Comparison of ENCODE assay signal across 9 mouse cellular contexts in the genomic region with DNA sequence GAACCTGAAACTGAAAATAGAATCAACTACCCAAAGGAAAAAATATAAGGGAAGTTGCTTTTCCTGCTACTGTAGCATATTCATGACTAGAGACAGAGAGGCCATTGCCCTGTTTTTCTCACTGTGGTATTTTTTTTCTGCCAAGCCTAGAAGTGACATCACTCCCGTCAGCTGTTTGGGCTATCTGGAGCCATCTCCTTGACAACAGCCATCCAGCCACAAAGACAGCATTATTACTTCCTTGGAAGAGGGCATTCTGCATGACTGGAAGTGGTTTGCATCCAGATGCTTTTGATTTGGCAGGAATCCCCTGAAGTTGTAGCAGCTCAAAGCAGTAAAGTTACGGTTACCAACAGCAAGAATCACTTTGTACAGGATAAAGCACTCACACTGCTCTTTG. TPM values are rescaled to one million over a fixed set of nuclear protein-coding genes. Genes with fewer than 3 reads are reported as not detected.
A peak's percentile ranks its signal among the peaks of the same experiment; 100 is the strongest.
DNase-seq lines count a peak whose midpoint lies in the region; ATAC-seq and TF ChIP-seq lines count a peak whose summit lies in the region.
"Had no signal": no experiment of that assay in that cellular context is flagged by ENCODE, and none has a peak within 500 bp of the region (broad histone marks: within the 10 kb centered on the region; RNA-seq: fewer than 3 reads in every experiment).

No protein-coding gene starts in this region.

- in situ Hi-C loops in Patski (cut with MboI; ENCODE audit: low pct_unique_long_range_greater_than_20kb): no loop called here

- H3K9ac ChIP-seq in kidney, embryonic 14.5 days (ENCODE audit: low read depth, low read length): no peak overlapping the region
- no peak overlapping the region for H3K9ac ChIP-seq in hindbrain, embryonic 11.5 days (ENCODE audit: low read depth, low read length)
- no peak overlapping the region for H3K9ac ChIP-seq in neural tube, embryonic 11.5 days (ENCODE audit: low read length)
- H3K9ac ChIP-seq: liver, embryonic 13.5 days had no signal

- no peak overlapping the region for H3K27ac ChIP-seq in kidney, embryonic 14.5 days (ENCODE audit: low read depth, low read length)
- peak overlapping the region; percentile 63; the same call in 1 of the 2 replicates for H3K27ac ChIP-seq in hindbrain, embryonic 11.5 days (ENCODE audit: low read depth, low read length)
- no peak overlapping the region for H3K27ac ChIP-seq in neural tube, embryonic 11.5 days (ENCODE audit: low read depth, low read length)
- H3K27ac ChIP-seq: liver, embryonic 13.5 days had no signal

- no peak overlapping the region for H3K4me2 ChIP-seq in kidney, embryonic 14.5 days (replicated peaks; ENCODE audit: low read depth, low read length)
- no peak overlapping the region for H3K4me2 ChIP-seq in hindbrain, embryonic 11.5 days (replicated peaks; ENCODE audit: low read depth, low read length)
- H3K4me2 ChIP-seq in neural tube, embryonic 11.5 days (ENCODE audit: low read depth): no peak overlapping the region
- H3K4me2 ChIP-seq: liver, embryonic 13.5 days had no signal

- H3K27me3 ChIP-seq in kidney, embryonic 14.5 days (ENCODE audit: control insufficient read depth, insufficient read depth, low read length): no peaks in the 10 kb centered on the region
- H3K27me3 ChIP-seq in Patski: no peaks in the 10 kb centered on the region
- H3K27me3 ChIP-seq in hindbrain, embryonic 11.5 days (ENCODE audit: control insufficient read depth, insufficient read depth, low read length): no peaks in the 10 kb centered on the region
- no peaks in the 10 kb centered on the region for H3K27me3 ChIP-seq in neural tube, embryonic 11.5 days (ENCODE audit: control insufficient read depth, insufficient read depth, low read length)

- intact Hi-C loops in gastrocnemius, postnatal 36 days (cut with DNase I): loop anchor here (5.0 kb wide), 1 partner anchor 120 kb away; a partner anchor contains a TSS
- intact Hi-C loops in heart, postnatal 36 days (cut with DNase I): no loop called here

- POLR2A ChIA-PET in Patski (lab: Charles Lee): no interaction called here

- no peaks in the 10 kb centered on the region for H3K9me3 ChIP-seq in kidney, embryonic 14.5 days (ENCODE audit: control insufficient read depth, low read length)
- no peaks in the 10 kb centered on the region for H3K9me3 ChIP-seq in hindbrain, embryonic 11.5 days (ENCODE audit: control insufficient read depth, low read length)
- no peaks in the 10 kb centered on the region for H3K9me3 ChIP-seq in neural tube, embryonic 11.5 days (ENCODE audit: control insufficient read depth, low read length)
- H3K9me3 ChIP-seq: liver, embryonic 13.5 days had no signal

- no peak for ATAC-seq in kidney, embryonic 14.5 days (ENCODE audit: low FRiP score, low TSS enrichment)
- ATAC-seq in Patski: peak; percentile 79
- ATAC-seq in hindbrain, embryonic 11.5 days (ENCODE audit: low FRiP score): no peak; the same call in 1 of the 2 replicates
- ATAC-seq in neural tube, embryonic 11.5 days (ENCODE audit: insufficient read depth, low FRiP score, low TSS enrichment): peak; percentile 7; the same call in 1 of the 2 replicates

- WGBS in kidney, embryonic 14.5 days: 71% methylated on average over 2 of the region's 2 CpGs
- WGBS in hindbrain, embryonic 11.5 days: 25% methylated on average over 2 of the region's 2 CpGs
- 32% methylated on average over 2 of the region's 2 CpGs for WGBS in neural tube, embryonic 11.5 days

- peak; percentile 6 for DNase-seq in kidney, adult 9 months
- DNase-seq in Patski (ENCODE audit: low read depth, low spot score): peak; percentile 74
- DNase-seq in hindbrain, embryonic 11.5 days (ENCODE audit: low spot score): peak; percentile 53
- peak; percentile 20 for DNase-seq in neural tube, embryonic 11.5 days (ENCODE audit: low spot score)
- DNase-seq in gastrocnemius, postnatal 36 days: no peak
- no peak for DNase-seq in heart, postnatal 36 days
- DNase-seq in adrenal gland, postnatal 14 days: no peak
- DNase-seq: liver, embryonic 13.5 days had no signal

- H3K4me1 ChIP-seq in kidney, embryonic 14.5 days (ENCODE audit: control insufficient read depth, insufficient read depth, low read length): peaks cover 6% of the 10 kb centered on the region; the same call in 1 of the 2 replicates
- H3K4me1 ChIP-seq in hindbrain, embryonic 11.5 days (replicated peaks; ENCODE audit: control insufficient read depth, insufficient read depth, low read length): peaks cover 3% of the 10 kb centered on the region; the same call in 1 of the 2 replicates
- peaks cover 7% of the 10 kb centered on the region; the same call in 1 of the 2 replicates for H3K4me1 ChIP-seq in neural tube, embryonic 11.5 days (ENCODE audit: control insufficient read depth, insufficient read depth, low read length)

- no peak for TF ChIP-seq CTCF in Patski (IDR thresholded peaks at IDR 0.05)

- CTCF ChIA-PET in Patski (lab: Charles Lee): no interaction called here

- no peak overlapping the region for H3K4me3 ChIP-seq in kidney, embryonic 14.5 days (ENCODE audit: low read length)
- no peak overlapping the region for H3K4me3 ChIP-seq in hindbrain, embryonic 11.5 days (ENCODE audit: low read depth, low read length)
- H3K4me3 ChIP-seq in neural tube, embryonic 11.5 days (ENCODE audit: low read depth, low read length): no peak overlapping the region
- H3K4me3 ChIP-seq: liver, embryonic 13.5 days had no signal

- no peaks in the 10 kb centered on the region for H3K36me3 ChIP-seq in kidney, embryonic 14.5 days (ENCODE audit: control insufficient read depth, insufficient read depth, low read length)
- no peaks in the 10 kb centered on the region for H3K36me3 ChIP-seq in hindbrain, embryonic 11.5 days (ENCODE audit: control insufficient read depth, insufficient read depth, low read length)
- no peaks in the 10 kb centered on the region for H3K36me3 ChIP-seq in neural tube, embryonic 11.5 days (ENCODE audit: control insufficient read depth, insufficient read depth, low read length)
- H3K36me3 ChIP-seq: liver, embryonic 13.5 days had no signal

RNA-seq across cellular contexts. Expression of a gene that starts 1.9 kb away (rescaled TPM):
- 16.4 and 22.2 TPM in 2 replicates for polyA plus RNA-seq in kidney, embryonic 14.5 days (2014; fragmentation: Nextera tagmentation; extraction: Ambion mirVana)
- polyA plus RNA-seq in Patski (2021): 36.3 TPM
- polyA plus RNA-seq in hindbrain, embryonic 11.5 days (2014; fragmentation: Nextera tagmentation; extraction: Ambion mirVana): 18.6 and 20.2 TPM in 2 replicates
- polyA plus RNA-seq in neural tube, embryonic 11.5 days (2014; fragmentation: Nextera tagmentation; extraction: Ambion mirVana): 19.0 and 24.9 TPM in 2 replicates
- 1 to 10 TPM; 5.5 to 6.7 TPM for total RNA-seq in gastrocnemius, postnatal 36 days (2021)
- 1 to 10 TPM; 4.4 to 4.8 TPM for total RNA-seq in heart, postnatal 36 days (2021)
- total RNA-seq in adrenal gland, postnatal 14 days (2021): 14.5 and 17.7 TPM in 2 replicates

Comparison
In these comparisons a context has a peak if more than half of its experiments do, and no peak if none do; other contexts are left out.
1. DNase-seq: peak in kidney, adult 9 months (single experiment), Patski (single experiment), hindbrain, embryonic 11.5 days (single experiment) and neural tube, embryonic 11.5 days (single experiment); none in gastrocnemius, postnatal 36 days (0 of 2), heart, postnatal 36 days (0 of 2) and adrenal gland, postnatal 14 days (single experiment).
2. ATAC-seq: peak in Patski (single experiment) and neural tube, embryonic 11.5 days (single experiment); none in kidney, embryonic 14.5 days (single experiment) and hindbrain, embryonic 11.5 days (single experiment).